Mouse (Mus musculus) myocyte (in vitro differentiated cells): ENCODE measurements at regions not wholly inside any gene's neighbourhood (a gene's known extent, or its start where the extent isn't known, plus 50 kb on each side); places are given as distances from the start of the nearest gene placed in this dataset.

ENCODE experiments used
- H3K27me3 ChIP-seq: one replicate; pipeline ENCODE4 v1.6.1; 2011; ENCODE audit not compliant: control insufficient read depth, insufficient read depth, insufficient read length
- H3K36me3 ChIP-seq: one replicate; pipeline ENCODE4 v1.6.1; 2011; ENCODE audit not compliant: control insufficient read depth, insufficient read depth
- H3K4me2 ChIP-seq: one replicate; pipeline ENCODE4 v1.6.1; 2011; ENCODE audit warnings: low read depth, control low read depth
- H3K4me3 ChIP-seq: one replicate; pipeline ENCODE4 v1.5.1; 2011; ENCODE audit warnings: mild to moderate bottlenecking, control low read depth, moderate library complexity
- H3K79me2 ChIP-seq: one replicate; pipeline ENCODE4 v1.6.1; 2011; ENCODE audit not compliant: control insufficient read depth, insufficient read depth
- H3ac ChIP-seq: one replicate; pipeline ENCODE4 v1.6.1; 2011; ENCODE audit not compliant: control insufficient read depth, insufficient read length
- CEBPB ChIP-seq: IDR thresholded peaks from 2 replicates; pipeline ENCODE4 v1.6.1; 2011; ENCODE audit warnings: mild to moderate bottlenecking, moderate library complexity; ENCODE audit not compliant: poor library complexity, insufficient read depth, severe bottlenecking
- E2F4 ChIP-seq: IDR thresholded peaks from one replicate; pipeline ENCODE4 v1.6.1; 2011; ENCODE audit warnings: mild to moderate bottlenecking, control low read depth, moderate library complexity; ENCODE audit not compliant: insufficient read depth
- MAX ChIP-seq: IDR thresholded peaks from one replicate; pipeline ENCODE4 v1.6.1; 2011; ENCODE audit warnings: low read depth, mild to moderate bottlenecking, control low read depth
- MYOD1 ChIP-seq, 3 experiments: IDR thresholded peaks; one replicate each; pipeline ENCODE4 v1.6.1; 2011; ENCODE audit warnings: control low read depth in 2 of 3, low read depth in 2 of 3, mild to moderate bottlenecking in 2 of 3, moderate library complexity in 1 of 3; ENCODE audit not compliant: insufficient read length in 2 of 3, control insufficient read depth in 1 of 3
- MYOG ChIP-seq, 3 experiments: IDR thresholded peaks; one replicate each; pipeline ENCODE4 v1.6.1; 2011; ENCODE audit warnings: control low read depth in 2 of 3, low read depth in 2 of 3, mild to moderate bottlenecking in 2 of 3; ENCODE audit not compliant: insufficient read length in 2 of 3, control insufficient read depth in 1 of 3, insufficient read depth in 1 of 3
- POLR2A ChIP-seq: IDR thresholded peaks from one replicate; pipeline ENCODE4 v1.6.1; 2011; ENCODE audit warnings: low read depth, mild to moderate bottlenecking, control low read depth, moderate library complexity; ENCODE audit not compliant: insufficient read length
- POLR2AphosphoS2 ChIP-seq: IDR thresholded peaks from one replicate; pipeline ENCODE4 v1.6.1; 2011; ENCODE audit warnings: low read depth, control low read depth; ENCODE audit not compliant: insufficient read length
- REST ChIP-seq: IDR thresholded peaks from one replicate; pipeline ENCODE4 v1.6.1; 2011; ENCODE audit warnings: mild to moderate bottlenecking, control low read depth, moderate library complexity; ENCODE audit not compliant: insufficient read depth, insufficient read length
- SRF ChIP-seq: IDR thresholded peaks from one replicate; pipeline ENCODE4 v1.6.1; 2011; ENCODE audit warnings: low read depth; ENCODE audit not compliant: control insufficient read depth, insufficient read length
- TCF12 ChIP-seq: IDR thresholded peaks from one replicate; pipeline ENCODE4 v1.6.1; 2011; ENCODE audit warnings: mild to moderate bottlenecking, control low read depth; ENCODE audit not compliant: poor library complexity, insufficient read depth, severe bottlenecking
- TCF3 ChIP-seq: IDR thresholded peaks from one replicate; pipeline ENCODE4 v1.6.1; 2011; ENCODE audit warnings: low read depth, control low read depth; ENCODE audit not compliant: insufficient read length
- USF1 ChIP-seq: IDR thresholded peaks from one replicate; pipeline ENCODE4 v1.6.1; 2011; ENCODE audit warnings: low read depth, mild to moderate bottlenecking, control low read depth, moderate library complexity

- TF ChIP-seq E2F4 (no peak), SRF (no peak)
- Histone ChIP-seq H3K79me2 (no peaks in the 10 kb centered on the region), H3K4me2 (no peak overlapping the region), H3K36me3 (no peaks in the 10 kb centered on the region), H3K27me3 (no peaks in the 10 kb centered on the region), H3ac (no peak overlapping the region), H3K4me3 (no peak overlapping the region)
Observed at GRCm38 (mm10) chr1:107677404-107677803, 87.6 kb downstream of the Serpinb8 start.

GRCm38 (mm10) chr1:107696858-107697257 lies 107.1 kb downstream of the Serpinb8 start:
- H3K36me3 ChIP-seq, result no peaks in the 10 kb centered on the region
- H3K79me2 ChIP-seq, result no peaks in the 10 kb centered on the region
- no peak overlapping the region for H3K4me2 ChIP-seq
- TF ChIP-seq MYOD1 (IDR thresholded peaks at IDR 0.05; ENCODE audit: control insufficient read depth in 1 of 3, insufficient read length in 2 of 3, low read depth in 2 of 3) (no peak), TCF3 (no peak), TCF12 (no peak), USF1 (no peak), POLR2A (no peak), E2F4 (no peak), POLR2AphosphoS2 (no peak), SRF (no peak)
- H3ac ChIP-seq, result no peak overlapping the region
- no peaks in the 10 kb centered on the region for H3K27me3 ChIP-seq
- no peak overlapping the region for H3K4me3 ChIP-seq

- no peaks in the 10 kb centered on the region for H3K79me2 ChIP-seq
- H3K36me3 ChIP-seq, result no peaks in the 10 kb centered on the region
- no peak for TF ChIP-seq MYOD1 (IDR thresholded peaks at IDR 0.05; ENCODE audit: control insufficient read depth in 1 of 3, insufficient read length in 2 of 3, low read depth in 2 of 3)
- H3K4me2 ChIP-seq, result no peak overlapping the region
- H3K4me3 ChIP-seq, result no peak overlapping the region
- no peaks in the 10 kb centered on the region for H3K27me3 ChIP-seq
- H3ac ChIP-seq, result no peak overlapping the region
Observed at GRCm38 (mm10) chr1:107706108-107706548, 116.3 kb downstream of the Serpinb8 start.

GRCm38 (mm10) chr1:107708601-107709000 lies 118.8 kb downstream of the Serpinb8 start:
- Histone ChIP-seq H3K4me3 (no peak overlapping the region), H3K79me2 (no peaks in the 10 kb centered on the region), H3ac (no peak overlapping the region), H3K4me2 (no peak overlapping the region), H3K27me3 (no peaks in the 10 kb centered on the region), H3K36me3 (no peaks in the 10 kb centered on the region)
- TF ChIP-seq MYOD1 (IDR thresholded peaks at IDR 0.05; ENCODE audit: control insufficient read depth in 1 of 3, insufficient read length in 2 of 3, low read depth in 2 of 3) (no peak), E2F4 (no peak), CEBPB (no peak), POLR2A (no peak), USF1 (no peak), MAX (no peak), TCF12 (no peak), REST (no peak), TCF3 (no peak), POLR2AphosphoS2 (no peak), SRF (no peak), MYOG (IDR thresholded peaks at IDR 0.05; ENCODE audit: control insufficient read depth in 1 of 3, insufficient read depth in 1 of 3, insufficient read length in 2 of 3, low read depth in 2 of 3) (no peak)

- Histone ChIP-seq H3ac (no peak overlapping the region), H3K79me2 (no peaks in the 10 kb centered on the region), H3K27me3 (no peaks in the 10 kb centered on the region), H3K4me3 (no peak overlapping the region), H3K36me3 (no peaks in the 10 kb centered on the region), H3K4me2 (no peak overlapping the region)
- TF ChIP-seq POLR2A (no peak), MYOG (IDR thresholded peaks at IDR 0.05; ENCODE audit: control insufficient read depth in 1 of 3, insufficient read depth in 1 of 3, insufficient read length in 2 of 3, low read depth in 2 of 3) (no peak), SRF (no peak), MAX (no peak), CEBPB (no peak)
Observed at GRCm38 (mm10) chr1:107714869-107715268, 125.1 kb downstream of the Serpinb8 start.

GRCm38 (mm10) chr1:107719304-107719703 lies 129.5 kb downstream of the Serpinb8 start:
- Histone ChIP-seq H3K79me2 (no peaks in the 10 kb centered on the region), H3K36me3 (no peaks in the 10 kb centered on the region), H3ac (no peak overlapping the region), H3K27me3 (no peaks in the 10 kb centered on the region), H3K4me2 (no peak overlapping the region), H3K4me3 (no peak overlapping the region)
- no peak for TF ChIP-seq POLR2A
- TF ChIP-seq MYOG (IDR thresholded peaks at IDR 0.05; ENCODE audit: control insufficient read depth in 1 of 3, insufficient read depth in 1 of 3, insufficient read length in 2 of 3, low read depth in 2 of 3), result no peak
- TF ChIP-seq TCF12, result no peak
- TF ChIP-seq MYOD1 (IDR thresholded peaks at IDR 0.05; ENCODE audit: control insufficient read depth in 1 of 3, insufficient read length in 2 of 3, low read depth in 2 of 3), result no peak
- no peak for TF ChIP-seq USF1
- TF ChIP-seq MAX, result no peak
- TF ChIP-seq SRF, result no peak
- TF ChIP-seq E2F4, result no peak
- no peak for TF ChIP-seq TCF3
- no peak for TF ChIP-seq CEBPB
- no peak for TF ChIP-seq REST
